Mouse (Mus musculus) heart, embryonic 13.5 days (tissue): ENCODE data around the gene Alox12b. TPM values are rescaled to one million over a fixed set of nuclear protein-coding genes. Genes with fewer than 3 reads are reported as not detected.

Experiments used
- ATAC-seq: fragments of 200-750 bp; cut with Nextera tagmentation; 2 replicates; pipeline ENCODE4 v1.8.0; 2017; ENCODE audit warnings: moderate TSS enrichment; ENCODE audit not compliant: insufficient number of reproducible peaks, low FRiP score, low TSS enrichment; ENCODE audit errors: extremely low read depth
- H3K27ac ChIP-seq: fragments of 300-500 bp; sonication (generic); replicated peaks from 2 replicates; pipeline ENCODE4 v1.5.1; 2015; ENCODE audit warnings: moderate library complexity, mild to moderate bottlenecking, inconsistent platforms
- H3K27me3 ChIP-seq: fragments of 300-500 bp; sonication (generic); replicated peaks from 2 replicates; pipeline ENCODE4 v1.6.1; 2015; ENCODE audit warnings: mild to moderate bottlenecking, inconsistent platforms
- H3K36me3 ChIP-seq: fragments of 300-500 bp; sonication (generic); 2 replicates; pipeline ENCODE4 v1.6.1; 2015; ENCODE audit warnings: mild to moderate bottlenecking, inconsistent platforms
- H3K4me1 ChIP-seq: fragments of 300-500 bp; sonication (generic); 2 replicates; pipeline ENCODE4 v1.6.1; 2015; ENCODE audit warnings: inconsistent platforms
- H3K4me2 ChIP-seq: fragments of 300-500 bp; sonication (generic); 2 replicates; pipeline ENCODE4 v1.6.1; 2015; ENCODE audit warnings: inconsistent platforms, mild to moderate bottlenecking, moderate library complexity
- H3K4me3 ChIP-seq: fragments of 300-500 bp; sonication (generic); 2 replicates; pipeline ENCODE4 v1.5.1; 2015; ENCODE audit warnings: moderate library complexity, mild to moderate bottlenecking, inconsistent platforms
- H3K9ac ChIP-seq: fragments of 300-500 bp; sonication (generic); 2 replicates; pipeline ENCODE4 v1.6.1; 2015; ENCODE audit warnings: inconsistent platforms, mild to moderate bottlenecking, moderate library complexity
- H3K9me3 ChIP-seq: fragments of 300-500 bp; sonication (generic); 2 replicates; pipeline ENCODE4 v1.6.1; 2016; ENCODE audit warnings: inconsistent platforms
- WGBS: fragments of 180-500 bp; shearing (Covaris S2); methylation state at CpG from one replicate; pipeline ENCODE4 v1.1.7; 2015; ENCODE audit warnings: mixed read lengths; 5-methylcytosine and 5-hydroxymethylcytosine counted together
- polyA plus RNA-seq: library from polyadenylated mRNA; unstranded; fragments of >200 nt; fragmentation: Nextera tagmentation; extraction: Ambion mirVana; gene quantifications from 2 replicates; pipeline ENCODE4 v1.2.1, GENCODE M21; 2015

Gene Alox12b
- polyA plus RNA-seq: not detected in 2 replicates

DNA sequence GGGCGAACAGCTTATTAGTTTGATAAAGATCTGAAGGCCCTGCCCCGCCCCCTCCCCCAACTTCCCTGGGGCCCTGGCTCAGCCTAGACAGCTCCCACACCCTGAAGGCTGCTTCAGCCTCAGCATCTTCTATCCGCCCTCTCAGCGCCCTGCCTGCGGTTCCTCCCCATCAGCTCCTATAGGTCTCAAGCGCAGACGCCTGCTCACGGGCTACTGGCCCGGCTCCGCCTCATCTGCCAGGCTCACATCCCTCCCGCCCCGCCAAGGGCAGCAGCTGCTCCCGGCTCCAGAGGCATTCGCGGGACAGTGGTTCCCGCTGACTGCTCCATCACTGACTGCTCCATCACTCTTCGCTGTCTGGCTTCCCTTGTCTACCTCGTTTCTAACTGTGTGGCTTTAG lies at the start of gene Alox12b:
Gene Alox12b (plus strand): TSS at position 190 of the 400 bp plus-strand sequence.
- peak within 1 kb of the TSS; percentile 21 for H3K4me3 ChIP-seq
- H3K4me2 ChIP-seq: peak within 1 kb of the TSS; percentile 44
- H3K9me3 ChIP-seq: no peaks in the 10 kb centered on the region
- H3K4me1 ChIP-seq: peaks cover 6% of the 10 kb centered on the region
- 3% methylated on average over 18 of the region's 18 CpGs for WGBS
- no peak within 1 kb of the TSS for H3K9ac ChIP-seq
- H3K27ac ChIP-seq: no peak within 1 kb of the TSS
- no peaks in the 10 kb centered on the region for H3K36me3 ChIP-seq
- ATAC-seq: no peak
- H3K27me3 ChIP-seq: peaks cover 80% of the 10 kb centered on the region

DNA sequence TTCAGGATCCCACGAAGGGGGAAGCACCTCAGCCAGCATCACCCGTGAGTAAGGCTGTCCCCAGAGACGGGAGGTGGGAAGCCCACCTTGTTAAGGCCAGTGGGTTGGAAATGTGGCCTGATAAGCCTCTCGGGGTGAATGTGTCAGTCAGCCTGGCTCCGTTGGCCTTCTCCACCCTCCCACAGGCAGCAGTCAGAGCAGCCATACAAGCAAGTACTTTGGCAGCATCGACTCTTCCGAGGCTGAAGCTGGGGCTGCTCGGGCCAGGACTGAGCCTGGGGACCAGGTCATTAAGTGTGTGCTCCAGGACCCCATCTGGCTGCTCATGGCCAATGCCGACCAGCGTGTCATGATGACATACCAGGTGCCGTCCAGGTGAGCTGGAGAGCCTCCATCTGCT lies 49.1 kb upstream of the Alox12b start:
- Histone ChIP-seq H3K27me3 (no peaks in the 10 kb centered on the region), H3K27ac (no peak overlapping the region), H3K4me1 (peaks cover 22% of the 10 kb centered on the region), H3K9ac (no peak overlapping the region), H3K4me2 (no peak overlapping the region), H3K4me3 (no peak overlapping the region), H3K9me3 (no peaks in the 10 kb centered on the region), H3K36me3 (peaks cover 72% of the 10 kb centered on the region)
- ATAC-seq: no peak
- WGBS: 81% methylated on average over 11 of the region's 11 CpGs

DNA sequence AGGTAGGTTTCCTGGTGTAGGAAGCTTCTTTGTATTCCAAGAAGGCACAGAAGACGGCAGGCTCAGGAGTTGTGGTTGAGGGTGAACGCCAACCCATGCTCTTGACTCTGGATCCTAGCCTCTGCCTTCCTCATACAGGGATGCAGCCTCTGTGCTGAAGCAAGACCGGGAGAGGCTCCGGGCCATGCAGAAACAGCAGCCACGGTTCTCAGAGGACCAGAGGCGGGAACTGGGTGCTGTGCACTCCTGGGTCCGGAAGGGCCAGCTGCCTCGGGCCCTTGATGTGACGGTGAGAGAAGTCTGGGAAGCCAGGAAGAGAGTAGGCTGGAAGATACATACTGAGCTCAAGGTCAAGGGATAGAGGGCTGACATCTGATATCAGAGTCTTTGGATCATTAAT lies 48.6 kb upstream of the Alox12b start:
- Histone ChIP-seq H3K27ac (no peak overlapping the region), H3K9me3 (no peaks in the 10 kb centered on the region), H3K4me3 (no peak overlapping the region), H3K4me1 (peaks cover 22% of the 10 kb centered on the region), H3K36me3 (peaks cover 66% of the 10 kb centered on the region), H3K9ac (no peak overlapping the region), H3K4me2 (no peak overlapping the region), H3K27me3 (no peaks in the 10 kb centered on the region)
- no peak for ATAC-seq
- WGBS: 89% methylated on average over 9 of the region's 9 CpGs

DNA sequence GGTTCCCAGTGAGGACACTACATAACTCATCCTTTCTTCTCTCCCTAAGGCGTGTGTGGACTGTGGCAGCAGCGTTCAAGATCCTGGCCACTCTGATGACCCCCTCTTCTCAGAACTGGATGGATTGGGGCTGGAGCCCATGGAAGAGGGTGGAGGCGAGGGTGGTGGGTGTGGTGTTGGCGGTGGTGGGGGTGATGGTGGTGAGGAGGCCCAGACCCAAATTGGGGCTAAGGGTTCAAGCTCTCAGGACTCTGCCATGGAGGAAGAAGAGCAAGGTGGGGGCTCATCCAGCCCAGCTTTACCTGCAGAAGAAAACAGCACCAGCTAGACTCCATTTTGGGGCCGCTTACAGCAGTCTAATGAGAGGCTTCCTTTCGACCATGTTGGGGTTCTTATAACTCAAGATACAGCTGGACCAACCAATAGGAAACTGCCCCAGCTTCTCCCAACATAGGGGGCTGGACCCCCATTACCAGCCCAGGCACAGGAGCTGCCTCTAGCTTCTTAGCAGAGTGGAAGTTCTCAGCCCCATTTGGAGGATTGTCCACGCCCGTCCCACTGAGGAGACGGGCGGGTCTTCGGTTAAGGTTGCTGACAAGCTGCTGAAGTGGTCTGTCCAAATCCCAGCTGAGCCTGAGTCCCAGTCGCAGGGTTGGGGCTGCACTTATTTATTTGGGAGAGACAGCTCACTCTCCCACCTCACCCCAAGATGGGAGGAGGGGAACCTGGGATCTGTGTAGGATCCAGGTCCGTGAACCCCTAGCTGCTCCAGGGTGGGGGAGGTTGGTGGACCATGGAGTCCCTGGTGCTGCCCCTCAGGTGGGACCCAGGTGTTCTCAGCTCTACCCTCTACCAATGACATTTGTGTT lies 47.5 kb upstream of the Alox12b start:
- no peak overlapping the region for H3K4me3 ChIP-seq

DNA sequence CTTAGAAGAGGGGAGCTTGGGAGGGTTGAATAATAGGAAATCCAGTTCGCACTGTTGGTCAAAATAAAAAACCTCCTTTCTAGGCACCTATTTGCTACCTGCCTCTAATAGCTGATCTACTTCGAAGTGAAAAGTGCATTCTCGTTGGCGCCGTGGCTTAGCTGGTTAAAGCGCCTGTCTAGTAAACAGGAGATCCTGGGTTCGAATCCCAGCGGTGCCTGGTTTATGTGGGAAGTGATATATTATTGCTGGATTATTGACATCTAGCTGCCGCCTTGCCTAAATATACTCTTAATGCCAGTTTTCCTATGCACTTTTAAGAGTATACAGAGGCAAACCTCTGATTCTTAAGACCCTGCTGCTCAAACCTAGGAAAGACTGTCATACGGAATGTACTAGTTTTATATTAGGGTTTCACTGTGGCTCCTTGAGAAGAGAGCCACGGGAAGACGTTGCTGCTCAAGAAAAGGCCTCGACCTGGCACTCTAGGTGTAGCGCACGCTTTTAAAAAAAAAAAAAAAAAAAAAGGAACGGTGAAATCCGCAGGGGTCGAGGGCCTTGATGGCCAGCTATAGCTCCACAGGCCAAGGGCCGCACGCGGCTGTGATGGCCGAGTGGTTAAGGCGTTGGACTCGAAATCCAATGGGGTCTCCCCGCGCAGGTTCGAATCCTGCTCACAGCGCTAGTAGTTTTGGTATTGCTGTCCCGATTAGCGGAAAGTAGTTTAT lies 46.3 kb upstream of the Alox12b start:
- Histone ChIP-seq H3K4me3 (peak overlapping the region; percentile 65), H3K9ac (peak overlapping the region; percentile 79), H3K36me3 (peaks cover 44% of the 10 kb centered on the region), H3K27ac (peak overlapping the region; percentile 74), H3K4me1 (peaks cover 22% of the 10 kb centered on the region), H3K4me2 (peak overlapping the region; percentile 73), H3K9me3 (no peaks in the 10 kb centered on the region), H3K27me3 (no peaks in the 10 kb centered on the region; the same call in 1 of the 2 replicates)
- WGBS: under 1% methylated on average over 30 of the region's 30 CpGs
- ATAC-seq: peak; percentile 17; the same call in 1 of the 2 replicates

More for the DNA sequence above, 47.5 kb upstream of the Alox12b start:
- no peak for ATAC-seq
- 74% methylated on average over 13 of the region's 13 CpGs for WGBS
- Histone ChIP-seq H3K4me2 (peak overlapping the region; percentile 73), H3K27me3 (no peaks in the 10 kb centered on the region; the same call in 1 of the 2 replicates), H3K4me1 (peaks cover 22% of the 10 kb centered on the region), H3K9me3 (no peaks in the 10 kb centered on the region), H3K9ac (no peak overlapping the region), H3K27ac (no peak overlapping the region), H3K36me3 (peaks cover 56% of the 10 kb centered on the region)

DNA sequence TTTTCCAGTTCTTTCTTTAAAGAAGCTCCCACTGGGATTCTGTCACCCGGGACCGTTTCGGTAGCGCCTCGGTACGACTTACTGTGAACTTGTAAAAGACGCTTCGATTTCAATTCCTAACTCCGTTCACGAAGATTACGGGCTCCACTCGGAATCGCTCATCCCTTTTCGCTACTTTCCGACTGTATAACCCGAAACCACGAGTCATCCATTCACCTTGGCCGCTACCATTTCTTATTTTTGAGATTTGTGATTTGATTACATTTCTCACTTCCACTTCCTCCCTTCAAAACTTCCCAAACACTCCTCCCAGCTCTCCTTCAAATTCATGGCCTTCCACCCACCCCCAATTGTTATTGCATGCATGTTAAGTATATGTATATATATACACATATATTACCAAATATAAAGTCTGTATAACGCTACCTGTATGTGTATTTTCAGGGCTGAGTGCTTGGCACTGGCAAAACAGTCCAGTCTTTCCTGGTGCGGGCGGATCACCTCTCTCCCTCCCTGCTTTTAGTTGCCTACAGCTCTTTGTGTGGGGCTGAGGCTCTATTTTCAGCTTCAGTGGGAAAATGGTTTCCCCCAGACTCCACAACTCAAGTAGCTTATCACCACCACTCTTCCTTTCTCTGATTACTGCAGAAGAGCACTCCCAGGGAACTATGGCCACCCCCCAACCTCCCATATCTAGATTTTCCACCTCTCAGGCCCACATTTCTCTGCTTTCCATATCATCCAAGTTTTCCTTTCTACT lies 45.6 kb upstream of the Alox12b start:
- Histone ChIP-seq H3K4me1 (peaks cover 22% of the 10 kb centered on the region), H3K9me3 (no peaks in the 10 kb centered on the region), H3K9ac (peak overlapping the region; percentile 79), H3K36me3 (peaks cover 36% of the 10 kb centered on the region), H3K27me3 (no peaks in the 10 kb centered on the region; the same call in 1 of the 2 replicates), H3K4me3 (peak overlapping the region; percentile 65), H3K27ac (peak overlapping the region; percentile 74), H3K4me2 (peak overlapping the region; percentile 73)
- no peak for ATAC-seq
- 4% methylated on average over 21 of the region's 21 CpGs for WGBS

DNA sequence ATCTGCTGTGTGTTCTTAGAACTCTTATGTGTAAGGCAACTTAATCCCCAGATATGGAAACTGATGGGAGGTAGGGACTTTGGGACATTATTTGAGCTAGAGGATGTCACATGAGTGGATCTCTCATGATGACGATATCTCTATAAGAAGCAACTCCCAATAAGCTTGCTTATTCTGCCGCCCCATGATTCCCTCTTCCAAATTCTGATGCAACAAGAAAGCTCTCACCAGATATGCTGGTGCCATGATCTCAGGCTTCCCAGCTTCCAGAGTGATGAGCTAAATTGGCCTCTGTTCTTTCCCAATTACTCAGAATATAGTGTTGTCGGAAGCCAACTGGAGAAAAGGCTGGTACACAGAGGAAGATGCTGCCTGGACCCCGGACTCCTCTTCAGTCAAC lies 44.9 kb upstream of the Alox12b start:
- peaks cover 24% of the 10 kb centered on the region for H3K4me1 ChIP-seq
- peak overlapping the region; percentile 65 for H3K4me3 ChIP-seq
- peak overlapping the region; percentile 74 for H3K27ac ChIP-seq
- H3K4me2 ChIP-seq: peak overlapping the region; percentile 73
- H3K9ac ChIP-seq: peak overlapping the region; percentile 79
- ATAC-seq: no peak
- peaks cover 30% of the 10 kb centered on the region for H3K36me3 ChIP-seq
- WGBS: 36% methylated on average over 4 of the region's 4 CpGs
- H3K9me3 ChIP-seq: no peaks in the 10 kb centered on the region
- H3K27me3 ChIP-seq: no peaks in the 10 kb centered on the region; the same call in 1 of the 2 replicates

DNA sequence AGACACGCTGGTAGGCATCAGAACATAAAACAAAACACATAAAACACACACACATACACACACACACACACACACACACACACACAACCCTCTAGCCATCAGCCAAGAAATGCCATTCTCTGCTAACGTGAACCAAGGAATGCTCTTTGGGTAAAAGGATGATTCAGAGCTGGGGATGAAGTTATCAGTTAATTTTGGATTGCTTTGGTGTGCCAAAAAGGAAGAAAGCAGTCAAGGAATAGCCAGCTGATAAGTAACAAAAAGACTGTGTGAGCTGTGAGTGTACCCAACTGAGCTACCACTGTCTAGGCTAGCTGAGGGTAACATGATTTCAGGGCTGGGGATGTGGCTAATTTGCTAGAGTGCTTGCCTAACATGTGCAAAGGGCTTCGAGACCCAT lies 42.8 kb upstream of the Alox12b start:
- H3K36me3 ChIP-seq: peaks cover 8% of the 10 kb centered on the region
- no peaks in the 10 kb centered on the region; the same call in 1 of the 2 replicates for H3K27me3 ChIP-seq
- no peaks in the 10 kb centered on the region for H3K9me3 ChIP-seq
- WGBS: 49% methylated on average over 3 of the region's 3 CpGs
- H3K4me3 ChIP-seq: no peak overlapping the region
- no peak for ATAC-seq
- no peak overlapping the region for H3K27ac ChIP-seq
- no peak overlapping the region for H3K9ac ChIP-seq
- H3K4me1 ChIP-seq: peaks cover 33% of the 10 kb centered on the region
- no peak overlapping the region for H3K4me2 ChIP-seq

DNA sequence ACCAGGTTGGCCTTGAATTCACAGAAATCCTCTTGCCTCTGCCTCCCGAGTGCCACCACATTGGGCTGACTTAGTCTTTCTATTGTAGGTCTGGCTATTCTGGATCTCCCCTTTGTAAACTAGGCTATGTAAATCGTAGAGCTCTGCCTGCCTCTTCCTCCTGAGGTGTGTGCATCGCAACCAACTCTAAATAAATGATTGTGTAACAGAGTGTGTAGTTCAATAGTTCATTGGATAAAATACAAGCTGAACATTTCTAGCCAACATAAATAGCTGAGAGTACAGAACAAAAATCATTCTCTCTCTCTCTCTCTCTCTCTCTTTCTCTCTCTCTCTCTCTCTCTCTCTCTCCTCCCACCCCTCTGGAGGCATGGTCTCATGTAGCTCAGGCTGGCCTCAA lies 42.2 kb upstream of the Alox12b start:
- no peaks in the 10 kb centered on the region; the same call in 1 of the 2 replicates for H3K27me3 ChIP-seq
- no peak for ATAC-seq
- H3K4me1 ChIP-seq: peaks cover 36% of the 10 kb centered on the region
- no peaks in the 10 kb centered on the region for H3K9me3 ChIP-seq
- H3K27ac ChIP-seq: no peak overlapping the region
- no peak overlapping the region for H3K4me3 ChIP-seq
- H3K36me3 ChIP-seq: peaks cover 2% of the 10 kb centered on the region
- 72% methylated on average over 3 of the region's 3 CpGs for WGBS
- no peak overlapping the region for H3K9ac ChIP-seq
- H3K4me2 ChIP-seq: no peak overlapping the region

DNA sequence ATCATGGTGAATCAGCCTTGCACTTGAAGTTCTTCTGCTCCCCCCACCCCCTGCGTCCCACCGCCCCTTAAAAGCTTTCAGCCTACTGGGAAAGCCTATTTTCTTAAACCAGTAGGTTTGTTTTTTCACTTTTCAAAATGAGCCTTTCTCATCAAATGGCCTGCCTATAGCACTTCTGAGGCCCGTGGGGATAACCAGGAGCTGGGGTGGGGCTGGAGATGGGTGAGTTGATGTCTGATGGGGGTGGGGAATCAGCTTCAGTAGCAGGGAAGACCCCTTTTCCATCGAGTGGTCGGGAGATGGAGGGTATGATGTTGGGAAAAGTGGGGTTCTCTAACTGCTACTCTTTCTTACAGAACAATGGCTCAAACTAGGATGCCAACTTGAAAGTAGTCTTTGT lies 39.9 kb upstream of the Alox12b start:
- Histone ChIP-seq H3K9me3 (no peaks in the 10 kb centered on the region), H3K4me1 (peaks cover 45% of the 10 kb centered on the region), H3K9ac (no peak overlapping the region), H3K27me3 (no peaks in the 10 kb centered on the region; the same call in 1 of the 2 replicates), H3K4me3 (peak overlapping the region; percentile 89), H3K4me2 (peak overlapping the region; percentile 98), H3K36me3 (no peaks in the 10 kb centered on the region), H3K27ac (no peak overlapping the region)
- ATAC-seq: no peak
- 45% methylated on average over 5 of the region's 5 CpGs for WGBS
